Mouse (Mus musculus) hindbrain, postnatal 0 days (tissue): ENCODE data around the gene H2-M10.3. TPM values are rescaled to one million over a fixed set of nuclear protein-coding genes. Genes with fewer than 3 reads are reported as not detected.
"Not testable (repeated sequence)": the region's sequence is repeated elsewhere in the genome, so short reads cannot be mapped to it uniquely, and the experiment has no call there.

Experiments
- ATAC-seq: fragments of 200-750 bp; cut with Nextera tagmentation; 2 replicates; pipeline ENCODE4 v1.8.0; 2017; ENCODE audit warnings: mild to moderate bottlenecking, moderate TSS enrichment, moderate library complexity
- DNase-seq: peaks from one replicate; pipeline ENCODE4 v3.0.0-alpha.2; 2015; ENCODE audit warnings: low spot score
- H3K27ac ChIP-seq: fragments of 300-500 bp; sonication (generic); 2 replicates; pipeline ENCODE4 v1.5.1; 2014; ENCODE audit warnings: mild to moderate bottlenecking
- H3K27me3 ChIP-seq: fragments of 300-500 bp; sonication (generic); 2 replicates; pipeline ENCODE4 v1.6.1; 2014; ENCODE audit warnings: low read length, mixed read lengths; ENCODE audit not compliant: insufficient read depth
- H3K36me3 ChIP-seq: fragments of 300-500 bp; sonication (generic); 2 replicates; pipeline ENCODE4 v1.6.1; 2014; ENCODE audit warnings: low read length, mixed read lengths; ENCODE audit not compliant: insufficient read depth
- H3K4me1 ChIP-seq: fragments of 300-500 bp; sonication (generic); 2 replicates; pipeline ENCODE4 v1.6.1; 2014; ENCODE audit warnings: antibody characterized with exemption, low read length, mixed read lengths; ENCODE audit not compliant: insufficient read depth
- H3K4me2 ChIP-seq: fragments of 300-500 bp; sonication (generic); 2 replicates; pipeline ENCODE4 v1.6.1; 2014; ENCODE audit warnings: low read depth, mild to moderate bottlenecking, low read length, moderate library complexity, mixed read lengths
- H3K4me3 ChIP-seq: fragments of 300-500 bp; sonication (generic); 2 replicates; pipeline ENCODE4 v1.5.1; 2014; ENCODE audit warnings: low read length
- H3K9ac ChIP-seq: fragments of 300-500 bp; sonication (generic); replicated peaks from 2 replicates; pipeline ENCODE4 v1.6.1; 2014; ENCODE audit warnings: mild to moderate bottlenecking, low read length, moderate library complexity, mixed read lengths
- H3K9me3 ChIP-seq: fragments of 300-500 bp; sonication (generic); 2 replicates; pipeline ENCODE4 v1.6.1; 2016; ENCODE audit warnings: low read length, mixed read lengths
- CTCF ChIP-seq: IDR thresholded peaks from 2 replicates; pipeline ENCODE4 v1.5.1; 2016; ENCODE audit warnings: antibody characterized with exemption, control low read depth, low read depth
- WGBS: fragments of 180-500 bp; shearing (Covaris S2); extraction: QIAGEN DNeasy Blood & Tissue Kit; methylation state at CpG from one replicate; pipeline ENCODE4 v1.1.7; 2014; 5-methylcytosine and 5-hydroxymethylcytosine counted together
- polyA plus RNA-seq: library from polyadenylated mRNA; unstranded; fragments of >200 nt; fragmentation: Nextera tagmentation; extraction: Ambion mirVana; gene quantifications from 2 replicates; pipeline ENCODE4 v1.2.1, GENCODE M21; 2015
- total RNA-seq: library from RNA; depleted of rRNA; stranded (reverse); fragments of >200 nt; gene quantifications from 2 replicates; pipeline ENCODE4 v1.2.3, GENCODE M21; 2014; rRNA removed

H2-M10.3 gene
- total and polyA plus RNA-seq, 2 experiments from 2014 or later = not detected

- H3K36me3 ChIP-seq = no peaks in the 10 kb centered on the region
- no peak overlapping the region for H3K4me2 ChIP-seq
- H3K4me3 ChIP-seq = no peak overlapping the region
- no peak for TF ChIP-seq CTCF
- H3K27me3 ChIP-seq = no peaks in the 10 kb centered on the region
- no peak for DNase-seq
- ATAC-seq = peak; percentile 61
- WGBS = 41% methylated on average over 3 of the region's 3 CpGs
- H3K4me1 ChIP-seq = no peaks in the 10 kb centered on the region
- H3K9ac ChIP-seq = no peak overlapping the region
- no peaks in the 10 kb centered on the region for H3K9me3 ChIP-seq
- no peak overlapping the region for H3K27ac ChIP-seq
These were observed 12.5 kb downstream of the H2-M10.3 start for GRCm38 (mm10) chr17:36355763-36356162.

- H3K27me3 ChIP-seq, H3K9ac ChIP-seq, H3K4me3 ChIP-seq, H3K27ac ChIP-seq, H3K9me3 ChIP-seq, H3K36me3 ChIP-seq, H3K4me1 ChIP-seq, H3K4me2 ChIP-seq: not testable (repeated sequence)
- DNase-seq = peak; percentile 93
- peak; percentile 83 for TF ChIP-seq CTCF
- ATAC-seq = peak; percentile 83
These were observed 12.9 kb downstream of the H2-M10.3 start for GRCm38 (mm10) chr17:36355343-36355742.

GRCm38 (mm10) chr17:36326055-36326454 lies 42.2 kb downstream of the H2-M10.3 start, which contains the start of gene H2-M10.1:
TSS of gene H2-M10.1 (minus strand) at chr17:36326155.
- no peak for DNase-seq
- Histone ChIP-seq H3K4me1 (no peaks in the 10 kb centered on the region), H3K4me2 (no peak within 1 kb of the TSS), H3K9ac (no peak within 1 kb of the TSS), H3K27me3 (no peaks in the 10 kb centered on the region), H3K36me3 (no peaks in the 10 kb centered on the region), H3K9me3 (no peaks in the 10 kb centered on the region), H3K27ac (no peak within 1 kb of the TSS), H3K4me3 (no peak within 1 kb of the TSS)
- no peak for ATAC-seq
- WGBS = 87% methylated on average over 4 of the region's 4 CpGs
- no peak for TF ChIP-seq CTCF

GRCm38 (mm10) chr17:36315689-36316253 lies 52.4 kb downstream of the H2-M10.3 start:
- Histone ChIP-seq H3K4me2 (peak overlapping the region; percentile 86), H3K27me3 (no peaks in the 10 kb centered on the region), H3K27ac (peak overlapping the region; percentile 97), H3K9me3 (no peaks in the 10 kb centered on the region), H3K36me3 (no peaks in the 10 kb centered on the region), H3K9ac (peak overlapping the region; percentile 78; the same call in 1 of the 2 replicates), H3K4me3 (peak overlapping the region; percentile 57), H3K4me1 (no peaks in the 10 kb centered on the region)
- 25% methylated on average over 5 of the region's 5 CpGs for WGBS
- ATAC-seq (peak; percentile 62), DNase-seq (peak; percentile 17)
- no peak for TF ChIP-seq CTCF

GRCm38 (mm10) chr17:36315041-36315688 lies 53.1 kb downstream of the H2-M10.3 start:
- no peaks in the 10 kb centered on the region for H3K9me3 ChIP-seq
- no peaks in the 10 kb centered on the region for H3K27me3 ChIP-seq
- H3K36me3 ChIP-seq = no peaks in the 10 kb centered on the region
- ATAC-seq (peak; percentile 93), DNase-seq (peak; percentile 84)
- H3K9ac ChIP-seq = peak overlapping the region; percentile 78
- no peak for TF ChIP-seq CTCF
- H3K4me3 ChIP-seq = peak overlapping the region; percentile 57
- peak overlapping the region; percentile 86 for H3K4me2 ChIP-seq
- H3K27ac ChIP-seq = peak overlapping the region; percentile 97
- WGBS = under 1% methylated on average over 19 of the region's 19 CpGs
- no peaks in the 10 kb centered on the region for H3K4me1 ChIP-seq

Other genes starting within 250 kb of the H2-M10.3 start
- gene Gm19684, start 246.7 kb downstream of the H2-M10.3 start, total RNA-seq = not detected in 2 replicates
- gene Gm19684, start 246.7 kb downstream of the H2-M10.3 start, polyA plus RNA-seq = not detected in 2 replicates
- gene Gm7030, start 239.0 kb downstream of the H2-M10.3 start, total RNA-seq = not detected in 2 replicates
- gene Gm7030, start 239.0 kb downstream of the H2-M10.3 start, polyA plus RNA-seq = not detected in 2 replicates
- not detected in 2 replicates for gene Gm8909, start 199.9 kb downstream of the H2-M10.3 start, total RNA-seq
- gene Gm8909, start 199.9 kb downstream of the H2-M10.3 start, polyA plus RNA-seq = 0.28 and 0.35 TPM in 2 replicates
- gene H2-T3, start 178.1 kb downstream of the H2-M10.3 start, total RNA-seq = not detected in 2 replicates
- gene H2-T3, start 178.1 kb downstream of the H2-M10.3 start, polyA plus RNA-seq = not detected in 2 replicates
- gene Rpp21, start 110.3 kb downstream of the H2-M10.3 start, total RNA-seq = 29.8 and 54.6 TPM in 2 replicates
- gene Rpp21, start 110.3 kb downstream of the H2-M10.3 start, polyA plus RNA-seq = 154 and 160 TPM in 2 replicates
- 18.5 and 22.9 TPM in 2 replicates for gene Trim39, start 96.2 kb downstream of the H2-M10.3 start, total RNA-seq
- gene Trim39, start 96.2 kb downstream of the H2-M10.3 start, polyA plus RNA-seq = 13.0 and 13.3 TPM in 2 replicates
- not detected in 2 replicates for gene H2-M10.2, start 81.9 kb downstream of the H2-M10.3 start, total RNA-seq
- gene H2-M10.2, start 81.9 kb downstream of the H2-M10.3 start, polyA plus RNA-seq = not detected in 2 replicates
- gene H2-M10.1, start 42.3 kb downstream of the H2-M10.3 start, total RNA-seq = not detected in 2 replicates
- gene H2-M10.1, start 42.3 kb downstream of the H2-M10.3 start, polyA plus RNA-seq = not detected in 2 replicates
- not detected in 2 replicates for gene H2-M10.4, start 93.9 kb upstream of the H2-M10.3 start, total RNA-seq
- not detected in 2 replicates for gene H2-M10.4, start 93.9 kb upstream of the H2-M10.3 start, polyA plus RNA-seq
- gene H2-M11, start 178.7 kb upstream of the H2-M10.3 start, total RNA-seq = not detected in 2 replicates
- gene H2-M11, start 178.7 kb upstream of the H2-M10.3 start, polyA plus RNA-seq = not detected in 2 replicates